Mouse (Mus musculus) heart, adult 18-20 months (tissue): Measurements from ENCODE around the gene Nudcd2. TPM values are rescaled to one million over a fixed set of nuclear protein-coding genes. Genes with fewer than 3 reads are reported as not detected.
A peak's percentile ranks its signal among the peaks of the same experiment; 100 is the strongest.
"Not testable (repeated sequence)": the region's sequence is repeated elsewhere in the genome, so short reads cannot be mapped to it uniquely, and the experiment has no call there.

Experiments
- DNase-seq, 2 experiments: peaks; one replicate each; pipeline ENCODE4 v3.0.0; 2021 to 2022; ENCODE audit warnings: mixed read lengths in 1 of 2
- long read RNA-seq, 2 experiments: library from polyadenylated mRNA; stranded (forward); transcript quantifications; one replicate each; pipeline ENCODE4 v2.0.0; 2021
- total RNA-seq, 2 experiments: library from RNA; stranded (reverse); gene quantifications; 2 replicates each; pipeline ENCODE4 v1.2.3; 2021

The Nudcd2 gene
- total RNA-seq, result 10 to 100 TPM; 14.0 to 16.8 TPM
- long read RNA-seq, experiment 1, transcript Nudcd2-201 (4 exons, 1,577 nt), result major isoform, 11 of 19 reads
- long read RNA-seq, experiment 1, partial matches to known transcripts, result 0 of 19 reads
- long read RNA-seq, experiment 1, other reads (novel, unspliced or antisense), result 7 of 19 reads
- long read RNA-seq, experiment 2, transcript Nudcd2-201 (4 exons, 1,577 nt), result major isoform, 7 of 8 reads
- long read RNA-seq, experiment 2, partial matches to known transcripts, result 0 of 8 reads
- long read RNA-seq, experiment 2, other reads (novel, unspliced or antisense), result 1 of 8 reads

DNA sequence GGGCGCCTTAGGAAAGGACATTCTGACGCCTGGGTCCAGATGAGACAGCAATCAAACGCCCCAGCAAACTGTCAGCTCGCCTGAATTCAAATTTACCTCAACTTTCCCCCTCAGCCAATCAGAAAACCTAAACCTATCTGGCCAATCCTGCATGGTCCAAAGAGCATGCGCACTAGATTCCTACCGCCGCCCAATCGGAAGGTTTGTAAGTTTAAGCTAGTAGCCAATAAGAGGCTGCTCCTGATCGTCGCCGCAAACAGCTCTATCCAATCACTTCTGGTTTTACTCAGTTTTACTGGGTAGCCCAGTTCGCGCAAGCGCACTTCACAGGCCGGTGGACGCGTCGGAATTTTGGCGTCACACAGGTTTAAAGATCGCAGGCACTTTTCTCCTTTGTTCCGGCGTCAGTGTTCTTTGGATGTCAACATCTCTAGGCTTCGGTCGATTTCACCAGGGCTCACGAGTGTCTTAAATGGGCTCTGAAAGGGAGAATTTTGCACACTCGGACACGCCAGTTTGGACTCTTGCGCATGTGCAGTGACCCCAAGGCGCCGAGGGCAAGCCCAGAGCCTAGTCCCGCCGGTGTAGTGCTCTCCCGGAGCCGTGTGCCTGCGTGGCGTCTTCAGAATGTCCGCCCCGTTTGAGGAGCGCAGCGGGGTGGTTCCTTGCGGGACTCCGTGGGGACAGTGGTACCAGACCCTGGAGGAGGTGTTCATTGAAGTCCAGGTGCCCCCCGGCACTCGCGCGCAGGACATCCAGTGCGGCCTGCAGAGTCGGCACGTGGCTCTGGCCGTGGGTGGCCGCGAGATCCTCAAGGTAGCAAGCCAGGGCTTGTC, at the start of gene Nudcd2, which contains the start of gene Hmmr:
Gene Nudcd2, plus strand, starts transcription at position 329 of the 836 bp plus-strand sequence.
Gene Hmmr, minus strand, starts transcription at position 84 of the 836 bp plus-strand sequence.
- DNase-seq, result peak; percentile 94 to 97

DNA sequence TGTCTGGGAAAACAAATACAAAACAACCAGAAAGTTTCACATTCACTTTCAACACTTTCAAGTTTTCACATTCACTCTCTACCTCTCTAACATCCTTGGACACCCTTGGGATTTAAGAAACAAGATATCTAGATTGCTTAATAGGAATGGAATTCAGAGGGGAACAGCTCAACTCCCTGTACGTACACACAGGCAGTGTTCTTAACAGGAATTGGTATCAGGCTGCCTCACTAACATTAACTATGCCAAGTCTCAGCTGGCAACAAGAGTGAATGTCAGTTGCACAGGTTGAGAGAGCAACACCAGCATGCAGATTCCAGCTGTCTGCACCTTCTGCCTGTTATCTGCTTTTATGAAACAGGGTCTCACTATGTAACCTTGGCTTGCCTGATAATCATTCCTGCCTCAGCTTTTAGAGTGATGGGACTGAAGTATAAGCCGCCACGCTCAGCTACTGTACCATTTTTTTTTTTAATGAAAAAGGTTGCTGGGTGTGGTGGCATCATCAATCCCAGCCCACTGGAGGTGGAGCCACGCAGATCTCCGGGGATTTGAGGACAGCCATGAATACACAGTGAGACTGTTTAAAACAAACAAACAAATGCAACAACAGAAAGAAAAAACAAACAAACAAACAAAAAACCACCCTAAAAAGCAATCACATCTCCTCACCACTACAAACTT, 42.9 kb upstream of the Nudcd2 start:
- peak; percentile 37 to 40 for DNase-seq

DNA sequence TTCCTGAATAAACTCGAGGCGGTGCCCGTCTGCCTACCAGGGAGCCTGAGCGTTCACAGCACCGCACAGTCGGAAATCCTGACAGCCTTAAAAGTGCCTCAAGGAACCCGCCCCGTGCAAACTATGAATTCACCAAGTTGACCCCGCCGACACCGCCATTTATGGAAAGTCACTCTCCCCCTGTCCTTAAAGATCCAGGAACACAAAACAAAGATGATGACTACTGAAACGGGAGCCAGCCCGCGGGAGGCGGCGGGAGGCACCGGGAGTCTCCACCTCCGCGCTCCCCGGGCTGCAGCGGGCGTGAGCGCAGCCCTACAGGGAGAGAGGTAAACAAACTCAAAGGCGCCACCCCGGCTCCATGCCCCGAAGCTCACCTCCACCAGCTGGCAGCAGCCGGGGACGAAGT, 41.4 kb upstream of the Nudcd2 start:
- no peak for DNase-seq

DNA sequence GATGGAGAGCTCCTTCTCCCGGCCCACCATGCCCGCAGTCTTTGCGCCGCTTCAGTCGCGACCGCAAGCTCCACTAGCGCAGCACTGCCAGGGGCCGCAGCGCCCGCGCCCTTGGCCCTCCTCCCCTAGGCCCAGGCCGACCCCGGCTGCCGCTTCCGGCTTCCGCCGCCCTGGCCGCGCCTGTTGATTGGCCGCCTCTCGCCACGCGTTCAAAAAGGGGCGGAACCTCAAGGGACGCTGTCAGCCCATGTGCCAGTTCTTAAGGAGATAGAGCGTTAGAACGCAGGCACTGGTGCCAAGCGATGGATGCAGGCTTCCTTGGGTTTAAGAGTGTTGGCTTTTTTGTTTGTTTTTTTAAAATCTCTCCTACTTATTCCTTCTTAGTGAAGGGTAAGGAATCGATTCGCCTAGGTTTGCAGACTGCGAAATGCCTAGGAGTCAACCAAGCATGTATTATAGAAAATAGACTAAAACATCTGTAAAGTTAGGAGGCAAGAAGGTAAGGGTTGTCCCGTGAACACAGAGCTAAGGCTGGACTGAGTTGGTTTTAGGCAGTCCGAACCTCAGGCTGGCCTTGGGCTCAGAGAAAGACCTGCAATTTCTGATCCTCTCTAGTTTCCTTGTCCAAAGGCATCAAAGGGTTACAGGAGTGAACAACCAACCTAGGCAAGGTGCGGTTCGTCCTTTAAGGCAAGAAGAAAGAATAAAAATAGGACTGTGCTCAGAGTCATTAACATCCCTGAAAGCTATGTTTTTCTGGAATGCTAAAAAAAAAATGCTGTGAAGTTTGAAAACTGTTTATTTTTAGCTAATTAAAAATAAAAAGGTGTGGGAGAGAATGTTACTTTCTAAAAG, 40.7 kb upstream of the Nudcd2 start:
- peak; percentile 95 to 97 for DNase-seq

DNA sequence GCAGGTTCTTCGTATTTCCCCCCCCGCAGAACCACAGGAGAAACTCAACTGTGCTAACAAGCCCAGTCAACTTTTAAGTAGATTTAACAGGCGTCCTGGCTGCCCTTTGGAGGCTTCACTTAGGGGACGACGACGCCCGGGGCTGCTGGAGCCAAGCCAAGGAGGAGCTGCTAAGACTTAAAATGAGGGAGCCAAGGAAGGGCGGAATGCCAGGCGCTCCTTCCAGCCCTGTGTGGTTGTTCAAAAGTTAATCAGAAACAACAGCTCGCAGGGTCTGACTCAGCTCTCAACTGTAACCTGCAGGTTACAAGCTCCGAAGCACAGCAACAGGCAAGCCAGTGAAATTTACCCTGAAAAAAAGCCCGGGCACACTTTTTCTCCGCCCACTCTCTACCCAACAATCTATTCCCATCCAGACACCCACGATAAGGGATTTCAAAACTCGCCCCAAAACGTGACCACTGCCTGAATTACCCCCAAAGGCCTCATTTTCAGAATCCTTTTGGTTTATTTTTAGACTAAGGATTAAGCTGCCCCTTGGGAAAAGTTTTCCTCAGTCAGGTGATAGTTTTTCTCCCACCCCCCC, 40.0 kb upstream of the Nudcd2 start:
- peak; percentile 69 to 79 for DNase-seq

DNA sequence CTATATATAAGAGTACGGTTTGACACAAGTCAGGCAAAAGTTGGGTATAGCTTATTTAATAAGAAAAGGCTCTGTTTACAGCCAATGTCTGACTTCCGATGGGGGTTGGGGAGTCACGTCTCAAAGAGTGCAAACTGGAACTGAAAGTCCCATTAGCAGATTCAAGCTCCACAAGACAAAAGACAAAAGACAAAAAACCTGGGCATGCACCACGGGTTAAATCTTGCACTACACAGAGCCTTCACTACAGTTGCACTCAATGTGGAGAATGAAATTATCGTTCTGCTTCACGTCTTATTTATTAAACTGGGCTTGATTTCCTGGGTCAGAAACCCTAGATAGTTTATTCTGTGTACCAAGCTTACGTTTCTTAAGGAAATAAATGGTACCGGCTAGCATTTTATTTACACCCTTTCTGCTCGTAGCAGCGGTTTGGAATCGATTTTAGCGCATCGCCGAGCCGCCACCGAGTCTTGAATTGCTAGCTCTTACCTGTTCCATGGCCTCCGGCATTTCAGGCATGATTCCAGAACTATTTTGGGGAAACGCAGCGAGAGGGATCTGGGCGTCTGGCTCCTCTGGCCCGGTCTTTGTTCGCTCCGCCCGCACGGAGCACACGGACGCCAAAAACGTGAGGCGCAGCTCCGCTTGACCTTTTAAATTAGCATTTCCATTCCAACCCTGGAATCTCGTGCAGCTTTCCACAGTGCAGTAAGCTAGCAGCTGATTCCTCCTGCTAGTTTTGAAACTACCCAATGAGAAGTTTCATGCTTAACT, 39.0 kb upstream of the Nudcd2 start:
- peak; percentile 83 to 88 for DNase-seq

DNA sequence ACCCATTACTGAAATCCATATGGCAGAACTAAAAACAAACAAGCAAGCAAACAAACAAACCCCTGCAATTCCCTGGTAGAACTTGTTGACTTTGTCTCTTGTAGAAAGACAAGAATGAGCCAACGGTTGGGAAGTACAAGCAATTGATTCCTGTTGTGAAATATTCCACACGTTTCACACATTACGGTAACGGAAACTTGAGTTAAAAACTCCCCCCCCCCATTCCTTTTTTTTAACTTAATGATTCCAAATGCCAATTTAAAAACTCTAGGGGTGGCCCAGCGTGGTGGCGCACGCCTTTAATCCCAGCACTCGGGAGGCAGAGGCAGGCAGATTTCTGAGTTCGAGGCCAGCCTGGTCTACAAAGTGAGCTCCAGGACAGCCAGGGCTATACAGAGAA, 38.4 kb upstream of the Nudcd2 start, which contains the start of gene Mat2b:
Gene Mat2b, minus strand, starts transcription at position 101 of the 400 bp plus-strand sequence.
- DNase-seq, result no peak

DNA sequence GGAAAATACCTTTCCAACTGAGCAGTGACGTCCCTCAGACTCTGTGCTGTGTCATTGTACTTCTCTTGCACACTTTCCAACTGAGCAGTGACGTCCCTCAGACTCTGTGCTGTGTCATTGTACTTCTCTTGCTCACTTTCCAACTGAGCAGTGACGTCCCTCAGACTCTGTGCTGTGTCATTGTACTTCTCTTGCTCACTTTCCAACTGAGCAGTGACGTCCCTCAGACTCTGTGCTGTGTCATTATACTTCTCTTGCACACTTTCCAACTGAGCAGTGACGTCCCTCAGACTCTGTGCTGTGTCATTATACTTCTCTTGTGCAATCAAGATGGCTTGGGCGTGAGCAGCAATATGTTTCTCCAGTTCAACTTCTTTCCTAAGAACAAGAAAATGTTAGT, 23.6 kb upstream of the Nudcd2 start:
- not testable (repeated sequence) for DNase-seq

DNA sequence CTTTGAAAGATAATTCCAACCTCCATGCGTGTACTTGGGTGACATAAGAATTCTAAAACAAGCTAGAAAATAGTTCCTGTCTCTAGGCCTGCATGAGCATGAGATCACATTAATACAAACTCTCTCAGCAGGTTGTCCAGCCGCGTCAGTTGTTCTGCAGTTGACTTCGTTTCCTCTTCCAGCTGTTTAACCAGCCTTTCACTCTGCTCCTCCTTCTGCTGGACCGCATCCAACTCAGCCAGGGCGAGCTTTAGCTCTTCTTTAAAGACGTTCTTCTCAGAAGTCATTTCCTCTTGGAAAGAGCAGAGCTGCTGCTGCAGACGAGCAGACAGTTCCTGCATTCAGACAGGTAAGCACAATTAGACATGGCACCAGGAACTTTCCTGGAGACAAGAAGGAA, 19.6 kb upstream of the Nudcd2 start:
- peak; percentile 22 to 43 for DNase-seq

DNA sequence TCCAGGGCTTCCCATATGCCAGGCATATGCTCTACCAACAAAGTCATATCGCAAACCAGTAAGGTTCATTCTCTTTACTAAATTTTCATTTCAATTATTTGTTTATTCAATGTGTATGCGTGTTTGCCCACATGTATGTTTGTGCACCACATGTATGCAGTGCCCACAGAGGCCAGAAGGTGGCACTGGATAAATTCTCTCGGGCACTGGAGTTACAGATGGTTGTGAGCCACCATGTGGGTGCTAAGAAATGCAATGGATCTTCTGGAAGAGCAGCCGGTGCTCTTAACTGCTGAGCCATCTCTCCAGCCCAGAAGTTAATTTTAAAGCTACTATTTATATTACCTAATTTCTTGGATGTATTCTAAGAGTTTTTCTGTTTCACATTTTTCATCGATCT, 17.9 kb upstream of the Nudcd2 start:
- no peak for DNase-seq

DNA sequence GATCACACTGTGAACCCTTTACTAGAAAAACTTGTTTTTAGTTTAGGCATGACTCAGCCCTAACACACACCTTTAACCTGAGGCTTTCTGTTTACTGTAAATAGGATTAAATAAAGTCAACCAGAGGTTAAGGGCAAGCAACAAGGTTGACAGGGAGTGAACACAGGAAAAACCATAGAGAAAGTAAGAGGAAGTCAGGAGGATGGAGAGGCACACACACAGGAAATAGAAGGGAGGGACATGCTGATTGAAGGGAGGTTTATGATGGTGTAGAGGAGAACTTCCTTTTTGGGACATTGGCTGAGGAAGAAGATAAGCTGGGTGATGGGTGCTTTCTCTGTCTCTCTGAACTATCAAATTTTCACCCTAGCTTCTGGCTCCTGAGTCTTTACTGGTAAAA, 15.1 kb upstream of the Nudcd2 start:
- DNase-seq, result no peak

DNA sequence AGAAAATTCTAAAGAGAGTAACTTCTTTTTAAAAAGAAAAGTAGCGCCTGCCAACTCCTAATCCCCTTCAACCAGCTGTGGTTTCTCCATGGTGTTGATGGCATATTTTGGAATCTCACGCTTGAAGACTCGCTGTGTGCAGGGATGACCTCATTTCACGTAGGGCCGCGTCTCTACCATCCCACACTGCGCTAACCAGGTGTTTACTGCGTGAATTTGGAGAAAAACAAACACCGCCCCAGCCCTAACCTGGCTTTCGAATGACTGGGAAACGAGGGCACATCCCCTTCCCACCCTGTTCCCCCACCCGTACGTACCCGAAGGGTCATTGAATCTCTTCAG, 499 bp upstream of the Nudcd2 start:
- DNase-seq, result no peak

DNA sequence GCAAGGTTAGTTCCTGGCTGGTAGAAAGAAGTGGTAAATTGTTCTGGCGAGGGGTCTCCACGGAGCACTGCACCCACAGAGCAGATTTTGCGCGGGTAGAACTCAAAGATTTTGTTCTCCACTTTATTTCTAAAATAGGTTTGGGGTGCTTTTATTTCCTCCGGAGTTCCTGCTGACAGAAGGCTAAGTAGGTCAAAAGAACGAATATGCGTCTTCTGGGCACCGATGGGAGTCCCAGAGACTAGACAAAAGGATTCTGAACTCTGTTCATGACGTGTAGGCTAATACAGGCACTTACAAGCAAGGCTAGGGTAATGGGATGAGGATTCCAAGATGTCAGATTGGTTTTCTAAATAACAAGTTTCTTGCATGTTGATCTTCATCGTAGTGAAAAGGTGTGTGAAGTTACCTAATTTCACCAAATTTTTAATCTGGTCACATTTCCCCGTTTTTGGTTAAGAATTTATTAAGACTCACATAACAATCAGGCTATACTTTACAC, 835 bp downstream of the Nudcd2 start:
- DNase-seq, result no peak

DNA sequence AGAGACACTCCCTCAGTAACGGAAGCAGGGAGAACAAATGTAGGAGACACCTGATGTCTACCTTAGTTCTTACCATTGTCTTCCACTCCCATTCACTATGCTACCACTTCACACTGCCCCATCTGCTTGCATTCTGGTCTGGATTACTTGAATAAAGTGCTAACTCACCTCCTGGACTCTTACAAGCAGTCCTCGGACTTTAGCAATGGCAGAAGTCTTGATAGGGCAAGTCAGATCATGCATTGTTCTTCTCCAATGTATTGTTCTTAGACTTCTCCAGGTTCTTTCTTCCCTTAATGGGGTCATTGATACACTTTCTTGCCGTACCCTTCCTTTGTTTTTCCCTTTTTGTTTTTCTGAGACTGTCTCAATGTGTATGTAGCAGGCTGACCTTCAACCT, 3.9 kb downstream of the Nudcd2 start:
- DNase-seq, result no peak

DNA sequence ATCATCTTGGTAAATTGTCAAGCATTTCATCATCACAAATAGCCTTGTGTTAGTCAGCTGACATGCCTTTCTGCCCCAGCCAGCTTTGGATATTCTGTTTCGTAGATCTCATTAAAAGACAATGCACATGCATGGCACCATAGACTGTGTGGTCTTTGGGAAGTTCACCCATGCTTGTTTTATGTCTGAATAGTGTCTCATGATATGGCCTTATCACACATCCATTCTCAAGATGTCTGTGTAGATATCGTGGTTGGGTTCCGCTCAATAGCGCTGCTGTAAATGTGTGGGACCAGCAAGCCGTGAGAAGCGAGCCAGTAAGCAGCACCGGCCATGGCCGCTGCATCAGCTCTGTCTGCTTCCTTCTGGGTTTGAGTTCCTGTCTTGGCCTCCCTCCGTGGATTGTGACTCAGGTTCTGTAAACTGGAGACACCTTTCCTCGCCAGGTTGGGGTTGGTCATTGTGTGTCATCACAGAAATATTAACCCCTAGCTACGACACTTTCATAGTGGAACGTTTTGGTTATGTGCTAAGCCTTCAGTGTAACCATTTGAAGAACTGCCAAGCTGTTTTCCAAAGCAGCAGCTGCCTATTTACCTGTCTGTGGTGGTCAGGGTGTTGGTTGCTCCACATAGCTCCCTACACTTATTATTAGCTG, 8.3 kb downstream of the Nudcd2 start:
- no peak for DNase-seq

DNA sequence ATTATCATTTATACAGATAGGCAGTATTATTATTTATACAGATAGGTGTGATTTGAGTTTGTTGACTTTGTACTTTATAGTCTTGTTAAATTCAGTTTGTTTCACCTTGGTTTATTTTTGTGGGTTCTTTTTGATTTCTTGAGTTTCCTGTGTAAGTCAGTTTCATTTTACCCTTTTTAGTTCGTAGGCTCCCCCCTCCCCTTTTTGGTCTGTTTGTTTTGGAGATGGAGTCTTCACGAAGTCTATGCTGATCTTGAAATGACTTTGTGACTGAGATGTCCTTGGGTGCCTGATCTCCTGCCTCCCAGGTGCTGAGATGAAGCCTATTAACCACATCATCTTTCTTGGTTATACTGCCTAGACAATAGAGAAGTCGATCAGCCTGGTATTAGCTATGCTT, 10.9 kb downstream of the Nudcd2 start:
- no peak for DNase-seq

DNA sequence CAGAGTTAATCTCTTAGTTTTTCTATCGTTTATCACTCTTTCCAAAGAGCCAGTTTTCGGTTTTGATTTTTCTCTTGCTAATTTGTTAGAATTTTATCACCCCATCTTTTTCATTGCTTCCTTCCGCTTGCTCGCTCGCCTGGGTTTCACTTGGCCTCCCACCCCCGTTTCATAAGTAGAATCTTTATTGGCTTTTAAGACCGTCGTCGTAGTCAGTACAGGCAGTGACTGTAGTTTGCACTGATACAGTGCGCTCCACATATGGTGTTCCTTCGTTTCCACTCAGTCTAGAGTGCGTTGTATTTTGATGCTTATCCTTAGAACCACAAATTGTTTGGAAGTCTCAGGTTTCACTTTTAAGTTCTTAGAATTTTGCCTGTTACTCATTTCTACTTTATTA, 12.9 kb downstream of the Nudcd2 start:
- DNase-seq, result no peak

DNA sequence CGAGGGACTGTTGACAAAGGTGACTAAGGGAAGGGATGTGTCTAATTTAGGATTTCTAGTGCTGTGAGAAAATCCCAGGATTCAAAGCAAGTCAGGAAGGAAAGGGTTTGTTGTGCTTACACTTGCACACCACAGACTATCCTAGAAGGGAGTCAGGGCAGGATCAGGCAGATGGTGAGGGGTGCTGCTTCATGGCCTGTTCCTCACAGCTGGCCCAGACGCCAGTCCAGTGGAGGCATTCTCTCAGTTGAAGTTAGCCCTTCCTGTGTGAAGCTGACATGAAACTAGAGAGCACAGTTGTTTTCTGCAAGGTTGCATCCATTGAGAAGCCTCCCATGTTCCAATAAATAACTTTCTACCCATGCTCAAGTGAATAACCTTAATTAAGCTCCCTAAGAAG, 14.2 kb downstream of the Nudcd2 start:
- no peak for DNase-seq

DNA sequence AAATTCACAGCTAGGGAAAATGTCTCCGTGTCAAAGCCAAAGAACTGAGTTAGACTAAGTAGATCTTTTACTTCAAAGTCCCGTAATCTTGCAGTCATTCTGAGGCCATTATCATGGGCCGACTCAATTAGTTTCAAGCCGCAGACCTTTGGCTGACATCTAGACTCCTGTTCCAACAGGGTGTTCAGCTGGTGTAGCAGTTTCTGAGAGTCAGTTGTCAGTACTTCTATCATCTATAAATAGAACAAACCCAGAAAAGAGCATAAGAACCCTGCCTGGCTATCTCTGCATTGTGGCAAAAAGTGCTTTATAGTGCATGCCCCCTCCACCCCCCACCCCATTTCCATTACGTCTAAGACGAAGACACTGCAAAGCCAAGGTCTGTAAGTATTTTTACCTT, 20.4 kb downstream of the Nudcd2 start:
- DNase-seq, result peak; percentile 36 to 61

DNA sequence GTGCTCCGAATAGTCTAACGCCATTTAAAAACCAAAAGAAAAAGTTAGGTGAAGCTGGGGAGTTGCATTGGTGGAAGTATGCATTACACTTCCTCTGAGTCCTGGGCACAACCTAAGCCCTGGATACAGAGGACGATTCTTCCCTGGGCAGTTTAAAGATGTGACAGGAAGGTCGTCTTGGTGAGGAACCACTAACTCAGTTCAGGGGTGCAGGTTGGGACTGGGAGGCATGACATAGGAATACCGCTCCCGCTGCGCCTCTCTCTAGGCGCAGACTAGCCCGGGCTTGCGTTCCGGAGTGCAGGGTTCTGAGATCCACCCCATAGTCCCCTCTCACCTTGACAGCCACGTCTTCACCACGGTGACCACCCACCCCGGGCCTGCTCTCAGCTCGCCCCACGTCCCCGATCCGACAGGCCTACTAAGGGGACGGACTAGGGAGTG, 21.2 kb downstream of the Nudcd2 start:
- no peak for DNase-seq
